12 mouse cellular contexts compared by ENCODE assay signal in genomic region chr8:61446329-61446728, GRCm38 (mm10). TPM values are rescaled to one million over a fixed set of nuclear protein-coding genes. Genes with fewer than 3 reads are reported as not detected.
DNase-seq lines count a peak whose midpoint lies in the region; ATAC-seq and TF ChIP-seq lines count a peak whose summit lies in the region.
"Had no signal": no experiment of that assay in that cellular context is flagged by ENCODE, and none has a peak within 500 bp of the region (broad histone marks: within the 10 kb centered on the region; RNA-seq: fewer than 3 reads in every experiment).

No protein-coding gene starts in this region.

- no peak for ATAC-seq in lung, embryonic 14.5 days (ENCODE audit: insufficient read depth)
- peak; percentile 40; the same call in 1 of the 2 replicates for ATAC-seq in forebrain, embryonic 11.5 days (replicated peaks; ENCODE audit: low FRiP score)
- ATAC-seq in hindbrain, postnatal 0 days: peak; percentile 34
- ATAC-seq: CD4-positive, CD25-positive, alpha-beta regulatory T cell, adult 4 months; intestine, postnatal 0 days had no signal

- 37% methylated on average over 15 of the region's 15 CpGs for WGBS in lung, embryonic 14.5 days
- 32% methylated on average over 15 of the region's 15 CpGs for WGBS in forebrain, embryonic 11.5 days
- WGBS in hindbrain, postnatal 0 days: 18% methylated on average over 15 of the region's 15 CpGs
- WGBS in olfactory bulb, adult 2 months: 13% methylated on average over 15 of the region's 15 CpGs

- peaks cover 4% of the 10 kb centered on the region; the same call in 1 of the 2 replicates for H3K4me1 ChIP-seq in lung, embryonic 14.5 days (ENCODE audit: insufficient read depth)
- 0 out of 2 replicates have a peak, but pooled peaks cover 2% of the 10 kb centered on the region for H3K4me1 ChIP-seq in forebrain, embryonic 11.5 days (replicated peaks; ENCODE audit: control insufficient read depth, insufficient read depth, low read length)
- H3K4me1 ChIP-seq in hindbrain, postnatal 0 days (ENCODE audit: insufficient read depth, low read length): peaks cover 3% of the 10 kb centered on the region; the same call in 1 of the 2 replicates
- H3K4me1 ChIP-seq in olfactory bulb, adult 2 months (ENCODE audit: control insufficient read depth, insufficient read depth, low read length): 0 out of 2 replicates have a peak, but pooled peaks cover 3% of the 10 kb centered on the region
- H3K4me1 ChIP-seq: heart, embryonic 12.5 days had no signal

- H3K27me3 ChIP-seq in lung, embryonic 14.5 days (ENCODE audit: insufficient read depth, low read length): no peaks in the 10 kb centered on the region
- H3K27me3 ChIP-seq in forebrain, embryonic 11.5 days (ENCODE audit: control insufficient read depth, insufficient read depth, low read length): no peaks in the 10 kb centered on the region
- no peaks in the 10 kb centered on the region for H3K27me3 ChIP-seq in hindbrain, postnatal 0 days (ENCODE audit: insufficient read depth, low read length)
- H3K27me3 ChIP-seq: heart, embryonic 12.5 days had no signal

- TF ChIP-seq CTCF in lung, embryonic 14.5 days (IDR thresholded peaks at IDR 0.05; ENCODE audit: low read depth): no peak
- TF ChIP-seq CTCF in hindbrain, postnatal 0 days (IDR thresholded peaks at IDR 0.05; ENCODE audit: low read depth): no peak
- TF ChIP-seq CTCF in olfactory bulb, adult 2 months (IDR thresholded peaks at IDR 0.05; ENCODE audit: insufficient read depth, low read depth, low read length): no peak

- no peaks in the 10 kb centered on the region for H3K36me3 ChIP-seq in lung, embryonic 14.5 days (ENCODE audit: insufficient read depth)
- H3K36me3 ChIP-seq in forebrain, embryonic 11.5 days (ENCODE audit: control insufficient read depth, insufficient read depth, low read length): no peaks in the 10 kb centered on the region
- no peaks in the 10 kb centered on the region for H3K36me3 ChIP-seq in hindbrain, postnatal 0 days (ENCODE audit: insufficient read depth, low read length)
- H3K36me3 ChIP-seq: heart, embryonic 12.5 days had no signal

- no peak overlapping the region for H3K27ac ChIP-seq in lung, embryonic 14.5 days (ENCODE audit: low read depth)
- H3K27ac ChIP-seq in forebrain, embryonic 11.5 days (ENCODE audit: low read depth, low read length): no peak overlapping the region
- H3K27ac ChIP-seq in hindbrain, postnatal 0 days: peak overlapping the region; percentile 41; the same call in 1 of the 2 replicates
- H3K27ac ChIP-seq in olfactory bulb, adult 2 months (ENCODE audit: insufficient read depth, low read depth, low read length): no peak overlapping the region

- DNase-seq in lung, embryonic 14.5 days: no peak
- DNase-seq in lung, postnatal 36 days: no peak
- DNase-seq in forebrain, embryonic 11.5 days (ENCODE audit: low spot score): no peak
- peak; percentile 58 for DNase-seq in hindbrain, postnatal 0 days (ENCODE audit: low spot score)
- DNase-seq in kidney, adult 8-10 months: no peak
- DNase-seq in natural killer cell, adult 2 months (ENCODE audit: low spot score in 2 of 2): no peak
- DNase-seq in urinary bladder, adult 18-20 months (ENCODE audit: low spot score in 2 of 2): no peak
- DNase-seq: thymus, adult 2 months had no signal

- no peaks in the 10 kb centered on the region for H3K9me3 ChIP-seq in lung, embryonic 14.5 days (ENCODE audit: low read depth, low read length)
- no peaks in the 10 kb centered on the region for H3K9me3 ChIP-seq in forebrain, embryonic 11.5 days (ENCODE audit: control insufficient read depth, low read length)
- no peaks in the 10 kb centered on the region for H3K9me3 ChIP-seq in hindbrain, postnatal 0 days (ENCODE audit: low read length)

- no peak overlapping the region for H3K4me3 ChIP-seq in lung, embryonic 14.5 days (ENCODE audit: low read depth, low read length)
- H3K4me3 ChIP-seq in forebrain, embryonic 11.5 days (ENCODE audit: low read depth, low read length): no peak overlapping the region
- no peak overlapping the region for H3K4me3 ChIP-seq in hindbrain, postnatal 0 days (ENCODE audit: low read length)
- H3K4me3 ChIP-seq in olfactory bulb, adult 2 months (ENCODE audit: insufficient read depth, low read depth, low read length): peak overlapping the region; percentile 22; the same call in 1 of the 2 replicates
- H3K4me3 ChIP-seq: heart, embryonic 12.5 days had no signal

- no peak for TF ChIP-seq POLR2A in olfactory bulb, adult 2 months (IDR thresholded peaks at IDR 0.05; ENCODE audit: insufficient read depth, low read depth, low read length)

- H3K9ac ChIP-seq in lung, embryonic 14.5 days: no peak overlapping the region
- 0 out of 2 replicates have a peak overlapping the region, but pooled peaks have one; percentile 13 for H3K9ac ChIP-seq in forebrain, embryonic 11.5 days (ENCODE audit: low read length)
- 0 out of 2 replicates have a peak overlapping the region, but pooled peaks have one; percentile 28 for H3K9ac ChIP-seq in hindbrain, postnatal 0 days (replicated peaks; ENCODE audit: low read length)
- H3K9ac ChIP-seq: heart, embryonic 12.5 days had no signal

- H3K4me2 ChIP-seq in lung, embryonic 14.5 days: peak overlapping the region; percentile 47
- H3K4me2 ChIP-seq in forebrain, embryonic 11.5 days (ENCODE audit: low read depth, low read length, severe bottlenecking): peak overlapping the region; percentile 34
- peak overlapping the region; percentile 47 for H3K4me2 ChIP-seq in hindbrain, postnatal 0 days (ENCODE audit: low read depth, low read length)
- H3K4me2 ChIP-seq: heart, embryonic 12.5 days had no signal

RNA-seq across cellular contexts. Expression of gene Cbr4, which starts 41.2 kb away (rescaled TPM):
- 26.4 and 31.6 TPM in 2 replicates for polyA plus RNA-seq in lung, embryonic 14.5 days (2014; fragmentation: Nextera tagmentation; extraction: Ambion mirVana)
- 27.9 and 31.0 TPM in 2 replicates for polyA plus RNA-seq in forebrain, embryonic 11.5 days (2014; fragmentation: Nextera tagmentation; extraction: Ambion mirVana)
- 3.7 and 10.1 TPM in 2 replicates for total RNA-seq in hindbrain, postnatal 0 days (2014; rRNA removed)
- 24.5 and 27.9 TPM in 2 replicates for polyA plus RNA-seq in hindbrain, postnatal 0 days (2015; fragmentation: Nextera tagmentation; extraction: Ambion mirVana)
- not detected in 2 replicates for polyA plus RNA-seq in olfactory bulb, adult 2 months (2012; ENCODE audit: insufficient read depth, insufficient read length, low replicate concordance, missing spikeins)
